Comparison of ENCODE assay signal across 8 mouse cellular contexts in the genomic region with DNA sequence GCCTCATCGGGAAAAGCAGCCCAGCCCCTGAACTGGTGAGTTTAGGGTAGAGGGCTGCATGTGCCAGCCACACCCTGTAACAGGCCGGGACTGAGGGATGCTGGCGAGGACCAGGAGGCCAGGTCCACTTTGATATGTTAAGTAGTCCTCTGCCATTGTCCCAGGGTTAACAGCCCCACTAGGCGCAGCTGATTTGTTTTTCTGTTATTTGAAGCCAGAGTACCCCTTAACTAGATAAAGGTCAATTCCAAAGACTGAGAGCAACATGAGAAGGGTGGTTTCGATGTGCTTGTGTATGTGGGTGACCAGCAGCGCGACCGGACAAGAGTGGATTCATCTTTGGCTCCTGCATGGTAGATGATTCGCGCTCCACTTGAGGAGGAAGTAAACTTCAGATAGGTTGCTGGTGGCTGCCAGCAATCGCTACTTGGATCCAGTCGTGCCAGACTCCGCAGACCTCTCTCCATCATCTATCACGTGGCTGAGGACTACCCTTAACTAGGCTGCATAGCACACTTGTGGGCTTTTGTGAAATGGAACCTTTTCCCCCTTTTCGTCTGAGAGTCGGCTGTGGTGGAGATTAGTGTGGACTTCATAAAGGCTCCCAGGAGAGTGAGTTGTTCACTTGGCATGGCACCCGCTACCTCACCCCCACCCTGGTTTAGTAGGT. TPM values are rescaled to one million over a fixed set of nuclear protein-coding genes. Genes with fewer than 3 reads are reported as not detected.
DNase-seq lines count a peak whose midpoint lies in the region; ATAC-seq and TF ChIP-seq lines count a peak whose summit lies in the region.

No protein-coding gene starts in this region.

- peak; percentile 42; the same call in 1 of the 2 replicates for ATAC-seq in frontal cortex, adult (ENCODE audit: low TSS enrichment)
- ATAC-seq in neural tube, embryonic 11.5 days (ENCODE audit: insufficient read depth, low FRiP score, low TSS enrichment), result no peak; the same call in 1 of the 2 replicates
- ATAC-seq in limb, embryonic 13.5 days (ENCODE audit: low FRiP score, low read depth), result peak; percentile 51

- 64% methylated on average over 17 of the region's 17 CpGs for WGBS in neural tube, embryonic 11.5 days
- WGBS in limb, embryonic 13.5 days, result 60% methylated on average over 17 of the region's 17 CpGs

- no peaks in the 10 kb centered on the region for H3K27me3 ChIP-seq in neural tube, embryonic 11.5 days (ENCODE audit: control insufficient read depth, insufficient read depth, low read length)
- H3K27me3 ChIP-seq in limb, embryonic 13.5 days, result no peaks in the 10 kb centered on the region
- no peaks in the 10 kb centered on the region for H3K27me3 ChIP-seq in testis, adult 2 months (ENCODE audit: control insufficient read depth, insufficient read depth, low read length)

- no peaks in the 10 kb centered on the region for H3K36me3 ChIP-seq in neural tube, embryonic 11.5 days (ENCODE audit: control insufficient read depth, insufficient read depth, low read length)
- H3K36me3 ChIP-seq in limb, embryonic 13.5 days, result peaks cover 3% of the 10 kb centered on the region
- H3K36me3 ChIP-seq in testis, adult 2 months (ENCODE audit: control insufficient read depth, insufficient read depth, low read length), result no peaks in the 10 kb centered on the region

- peak overlapping the region; percentile 29 for H3K4me2 ChIP-seq in neural tube, embryonic 11.5 days (ENCODE audit: low read depth)
- H3K4me2 ChIP-seq in limb, embryonic 13.5 days (replicated peaks), result peak overlapping the region; percentile 80

- peak; percentile 3; the same call in 1 of the 2 replicates for TF ChIP-seq CTCF in testis, adult 2 months (IDR thresholded peaks at IDR 0.05; ENCODE audit: control insufficient read depth, insufficient read depth, insufficient replicate concordance, low read depth, low read length)

- H3K27ac ChIP-seq in neural tube, embryonic 11.5 days (ENCODE audit: low read depth, low read length), result no peak overlapping the region
- no peak overlapping the region for H3K27ac ChIP-seq in limb, embryonic 13.5 days
- no peak overlapping the region for H3K27ac ChIP-seq in testis, adult 2 months (ENCODE audit: control insufficient read depth, insufficient read depth, low read depth, low read length)

- DNase-seq in frontal cortex, postnatal 10 days (ENCODE audit: low spot score in 2 of 2), result no peak
- no peak for DNase-seq in neural tube, embryonic 11.5 days (ENCODE audit: low spot score)
- no peak for DNase-seq in neural tube, embryonic 10.5 days (ENCODE audit: extremely low spot score, low spot score)
- DNase-seq in ovary, postnatal 14 days (ENCODE audit: low spot score), result no peak
- DNase-seq in ovary, postnatal 10 days (ENCODE audit: low spot score), result no peak

- TF ChIP-seq POLR2A in testis, adult 2 months (IDR thresholded peaks at IDR 0.05; ENCODE audit: control insufficient read depth, low read depth, low read length), result no peak

- no peaks in the 10 kb centered on the region for H3K9me3 ChIP-seq in neural tube, embryonic 11.5 days (ENCODE audit: control insufficient read depth, low read length)
- H3K9me3 ChIP-seq in limb, embryonic 13.5 days, result no peaks in the 10 kb centered on the region

- H3K9ac ChIP-seq in neural tube, embryonic 11.5 days (ENCODE audit: low read length), result peak overlapping the region; percentile 18; the same call in 1 of the 2 replicates
- no peak overlapping the region for H3K9ac ChIP-seq in limb, embryonic 13.5 days

- H3K4me3 ChIP-seq in neural tube, embryonic 11.5 days (ENCODE audit: low read depth, low read length), result peak overlapping the region; percentile 64; the same call in 1 of the 2 replicates
- H3K4me3 ChIP-seq in limb, embryonic 13.5 days, result peak overlapping the region; percentile 80
- peak overlapping the region; percentile 79 for H3K4me3 ChIP-seq in testis, adult 2 months (ENCODE audit: control insufficient read depth, low read depth, low read length)

- H3K4me1 ChIP-seq in neural tube, embryonic 11.5 days (ENCODE audit: control insufficient read depth, insufficient read depth, low read length), result peaks cover 11% of the 10 kb centered on the region
- H3K4me1 ChIP-seq in limb, embryonic 13.5 days, result peaks cover 36% of the 10 kb centered on the region
- peaks cover 9% of the 10 kb centered on the region for H3K4me1 ChIP-seq in testis, adult 2 months (ENCODE audit: control insufficient read depth, insufficient read depth, low read length)

RNA-seq across cellular contexts. Expression of a gene that starts 56.0 kb away (rescaled TPM):
- polyA plus RNA-seq in neural tube, embryonic 11.5 days (2014; fragmentation: Nextera tagmentation; extraction: Ambion mirVana), result 0.15 TPM in 1 of 2 replicates, not detected in the other
- polyA plus RNA-seq in limb, embryonic 13.5 days (2015; fragmentation: Nextera tagmentation; extraction: Ambion mirVana), result 0.19 and 0.28 TPM in 2 replicates
- 3.9 and 5.8 TPM in 2 replicates for polyA plus RNA-seq in testis, adult 2 months (2012; rRNA removed)
